8 mouse cellular contexts compared by ENCODE assay signal in the genomic region with DNA sequence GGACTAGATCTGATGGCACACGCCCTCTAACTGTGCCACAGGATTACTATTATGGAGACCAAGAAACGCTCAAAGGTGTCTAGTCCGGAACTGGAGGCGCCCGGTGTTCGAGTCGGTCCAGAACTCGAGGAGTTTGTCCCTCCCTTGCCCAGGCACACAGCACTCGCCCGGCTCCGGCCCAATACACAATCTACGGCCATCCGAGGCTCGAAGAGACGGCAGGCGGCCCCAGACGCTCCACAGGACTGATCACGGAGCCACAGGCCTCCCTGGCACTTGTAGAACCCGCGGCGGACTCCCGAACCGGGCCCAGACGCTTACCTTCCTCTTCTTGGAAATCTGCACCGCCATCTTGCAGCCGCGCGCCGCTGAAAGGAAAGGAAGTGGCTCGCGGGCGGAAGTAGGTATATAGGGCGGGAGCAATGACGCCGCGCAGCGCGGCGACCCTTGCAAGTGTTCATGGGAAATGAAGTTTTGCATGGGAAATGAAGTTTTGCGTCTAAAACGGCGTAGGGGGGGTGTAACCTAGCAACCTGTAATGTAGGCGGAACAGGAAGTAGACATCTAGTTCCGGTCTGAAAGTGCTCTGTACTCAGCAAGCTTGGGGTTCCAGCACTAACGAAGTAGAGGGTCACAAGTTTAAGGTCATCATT. TPM values are rescaled to one million over a fixed set of nuclear protein-coding genes. Genes with fewer than 3 reads are reported as not detected.
DNase-seq lines count a peak whose midpoint lies in the region; ATAC-seq and TF ChIP-seq lines count a peak whose summit lies in the region.

Gene Rps3, minus strand, starts transcription at position 468 of the 653 bp plus-strand sequence.

- H3K36me3 ChIP-seq in hindbrain, embryonic 13.5 days = peaks cover 39% of the 10 kb centered on the region

- no peaks in the 10 kb centered on the region for H3K9me3 ChIP-seq in hindbrain, embryonic 13.5 days

- peak within 1 kb of the TSS; percentile 88 for H3K27ac ChIP-seq in hindbrain, embryonic 13.5 days

- in situ Hi-C loops in Patski (cut with MboI; ENCODE audit: low pct_unique_long_range_greater_than_20kb) = loop anchor here (10.0 kb wide), 1 partner anchor 371 kb away; the partner anchor contains the start of gene Xrra1

- H3K9ac ChIP-seq in hindbrain, embryonic 13.5 days = peak within 1 kb of the TSS; percentile 88

- CTCF ChIA-PET in Patski (lab: Charles Lee) = no interaction called here

- H3K4me3 ChIP-seq in hindbrain, embryonic 13.5 days = peak within 1 kb of the TSS; percentile 68

- under 1% methylated on average over 45 of the region's 45 CpGs for WGBS in hindbrain, embryonic 13.5 days

- POLR2A ChIA-PET in Patski (lab: Charles Lee) = interaction anchor here (0.6 to 0.7 kb wide), 2 partner anchors 130 to 136 kb away, joined by 3 to 6 read pairs; no protein-coding TSS in a partner anchor

- DNase-seq in Patski (ENCODE audit: low read depth, low spot score) = no peak
- peak; percentile 93 to 94 for DNase-seq in cerebellum, postnatal 14 days
- peak; percentile 92 to 94 for DNase-seq in frontal cortex, postnatal 14 days (ENCODE audit: low spot score in 2 of 2)
- DNase-seq in layer of hippocampus, postnatal 25 days (ENCODE audit: extremely low spot score in 1 of 2, low spot score in 1 of 2) = peak; percentile 83 to 90
- peak; percentile 97 for DNase-seq in lung, postnatal 25 days (ENCODE audit: low spot score)
- peak; percentile 98 for DNase-seq in retina, embryonic 14.5 days (ENCODE audit: low spot score)
- DNase-seq in thymus, postnatal 4 days = peak; percentile 92

- no peak for TF ChIP-seq CTCF in Patski (IDR thresholded peaks at IDR 0.05)

- ATAC-seq in Patski = peak; percentile 73
- peak; percentile 97 for ATAC-seq in hindbrain, embryonic 13.5 days (ENCODE audit: low FRiP score)

- H3K4me1 ChIP-seq in hindbrain, embryonic 13.5 days (replicated peaks) = peaks cover 44% of the 10 kb centered on the region

- peak within 1 kb of the TSS; percentile 96 for H3K4me2 ChIP-seq in hindbrain, embryonic 13.5 days

- no peaks in the 10 kb centered on the region for H3K27me3 ChIP-seq in Patski
- peaks cover 20% of the 10 kb centered on the region for H3K27me3 ChIP-seq in hindbrain, embryonic 13.5 days

RNA-seq across cellular contexts. Expression of gene Rps3, which starts in this region (rescaled TPM):
- polyA plus RNA-seq in Patski (2021) = 1,216 TPM
- 523 and 532 TPM in 2 replicates for polyA plus RNA-seq in hindbrain, embryonic 13.5 days (2015; fragmentation: Nextera tagmentation; extraction: Ambion mirVana)
- 100 to 1,000 TPM; 250 to 278 TPM for total RNA-seq in layer of hippocampus, postnatal 25 days (2021)
